Mouse (Mus musculus) ES-E14 (cell line): ENCODE measurements at regions not wholly inside any gene's neighbourhood (a gene's known extent, or its start where the extent isn't known, plus 50 kb on each side); places are given as distances from the start of the nearest gene placed in this dataset.

Experiments used
- CHD2 ChIP-seq: IDR thresholded peaks from 2 replicates; pipeline ENCODE4 v1.6.1; 2014; ENCODE audit warnings: mild to moderate bottlenecking, low read depth, low read length, inconsistent platforms
- HCFC1 ChIP-seq: IDR thresholded peaks from 2 replicates; pipeline ENCODE4 v1.6.1; 2012; ENCODE audit warnings: low read length, inconsistent platforms, borderline replicate concordance; ENCODE audit not compliant: insufficient read depth
- MAFK ChIP-seq: IDR thresholded peaks from 2 replicates; pipeline ENCODE4 v1.6.1; 2014; ENCODE audit warnings: mild to moderate bottlenecking, low read depth, low read length, inconsistent platforms; ENCODE audit not compliant: insufficient read depth
- ZC3H11A ChIP-seq: IDR thresholded peaks from 2 replicates; pipeline ENCODE4 v1.6.1; 2012; ENCODE audit warnings: low read depth, mild to moderate bottlenecking, inconsistent platforms, low read length, borderline replicate concordance

- TF ChIP-seq ZC3H11A (no peak), HCFC1 (no peak), MAFK (no peak), CHD2 (no peak)
Measured at GRCm38 (mm10) chr5:45127971-45128370, 322.1 kb downstream of the Qdpr start.
